Mouse (Mus musculus) adipocyte (in vitro differentiated cells): ENCODE data around the gene Sbf2.
"Not testable (repeated sequence)": the region's sequence is repeated elsewhere in the genome, so short reads cannot be mapped to it uniquely, and the experiment has no call there.

ENCODE experiments used
- DNase-seq: peaks from one replicate; pipeline ENCODE4 v3.0.0-alpha.2; 2016; ENCODE audit warnings: low spot score

Gene Sbf2

DNA sequence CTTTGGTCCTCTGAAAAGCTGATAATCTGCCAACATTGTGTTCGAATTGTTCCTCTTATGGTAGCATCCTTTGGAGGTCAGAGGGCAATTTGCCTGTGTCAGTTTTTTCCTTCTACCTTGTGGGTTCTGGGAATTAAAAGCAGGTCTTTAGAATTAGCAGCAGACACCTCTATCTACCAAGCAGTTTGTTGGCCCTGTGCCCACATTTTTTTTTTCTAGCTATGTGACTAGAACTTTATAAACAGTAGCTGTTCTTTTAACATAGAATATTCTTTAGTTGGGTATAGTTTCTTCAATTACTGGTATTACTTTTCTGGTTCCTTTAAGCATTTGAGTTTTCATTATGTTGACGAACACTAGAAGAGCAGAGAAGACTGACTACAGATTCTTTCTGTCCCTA, 223.1 kb downstream of the Sbf2 start:
- DNase-seq = peak; percentile 2

GRCm38 (mm10) chr7:110388889-110389288, 225.8 kb downstream of the Sbf2 start:
- DNase-seq = not testable (repeated sequence)

DNA sequence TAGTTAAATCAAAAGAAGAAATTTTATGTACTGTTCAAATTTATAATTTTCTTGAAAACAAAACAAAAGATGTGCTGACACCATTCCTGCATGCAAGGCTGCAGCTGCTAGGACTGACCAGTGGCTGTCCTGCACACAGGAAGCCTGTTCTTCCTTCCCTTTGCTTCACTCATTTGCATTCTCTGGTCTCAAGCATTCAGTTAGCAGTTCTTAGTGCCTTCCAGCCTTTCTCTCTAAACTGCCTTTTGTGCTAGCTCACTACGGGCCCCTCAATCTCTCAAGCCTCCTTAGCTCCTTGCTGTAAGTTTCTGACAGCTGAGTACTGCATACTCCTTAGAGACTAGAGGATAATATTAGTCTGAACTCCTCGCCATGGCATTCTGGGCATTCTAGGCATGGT, 227.2 kb downstream of the Sbf2 start:
- no peak for DNase-seq

DNA sequence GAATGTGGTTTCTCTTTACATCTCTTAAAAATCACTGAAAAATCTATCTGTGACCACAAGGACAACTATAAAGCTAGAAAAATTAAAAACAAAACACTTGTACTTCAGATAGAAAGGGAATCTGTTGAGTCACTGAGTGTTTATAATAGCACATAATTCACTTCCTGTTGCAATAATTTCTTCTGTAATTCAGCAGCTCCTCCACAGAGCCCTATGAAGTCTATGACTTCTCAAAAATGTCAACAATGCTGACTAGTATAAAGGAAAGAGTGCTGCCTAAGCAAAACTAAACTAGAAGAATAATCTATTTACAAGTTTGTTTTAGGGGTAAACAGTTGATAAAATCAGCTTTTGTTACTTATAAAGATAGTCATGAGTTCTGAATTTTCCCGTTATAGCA, 229.2 kb downstream of the Sbf2 start:
- no peak for DNase-seq

DNA sequence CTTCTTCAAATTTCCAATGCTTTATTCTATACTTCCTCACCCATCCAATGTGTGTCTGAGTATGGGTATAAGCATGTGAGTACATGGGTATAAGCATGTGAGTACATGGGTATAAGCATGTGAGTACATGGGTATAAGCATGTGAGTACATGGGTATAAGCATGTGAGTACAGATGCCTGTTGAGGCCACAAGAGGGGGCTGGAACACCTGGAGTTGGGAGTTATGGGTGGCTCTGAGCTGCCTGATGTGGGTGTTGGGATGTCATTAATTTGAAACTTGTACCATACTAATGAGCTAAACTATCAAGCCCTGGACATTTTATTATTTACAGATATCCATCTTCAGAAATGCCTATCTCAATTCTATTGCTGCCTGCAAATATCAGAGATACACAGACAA, 230.4 kb downstream of the Sbf2 start:
- DNase-seq = no peak

- no peak for DNase-seq
Observed at GRCm38 (mm10) chr7:110381625-110382024, 233.1 kb downstream of the Sbf2 start.

GRCm38 (mm10) chr7:110379335-110379914, 235.3 kb downstream of the Sbf2 start:
- no peak for DNase-seq

- no peak for DNase-seq
Observed at GRCm38 (mm10) chr7:110372529-110372928, 242.2 kb downstream of the Sbf2 start.

DNA sequence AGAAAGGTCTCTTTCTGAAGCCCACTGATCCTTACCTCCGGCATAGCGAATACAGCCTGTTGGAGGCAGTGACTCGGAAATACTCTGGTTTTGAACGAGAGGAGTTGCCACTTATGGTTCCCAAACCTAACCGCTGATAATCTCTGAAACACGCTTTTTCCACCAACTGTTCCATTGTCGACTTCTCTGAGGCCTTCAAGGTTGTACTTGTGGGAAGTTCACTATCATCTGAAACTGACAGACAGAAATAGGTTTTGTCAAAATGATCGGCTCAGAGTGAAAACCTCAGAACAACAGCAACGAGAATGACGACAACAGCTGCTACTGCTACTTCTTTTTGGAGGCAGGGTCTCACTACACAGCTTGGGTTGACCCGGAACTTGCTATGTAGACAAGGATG, 252.7 kb downstream of the Sbf2 start:
- DNase-seq = no peak

DNA sequence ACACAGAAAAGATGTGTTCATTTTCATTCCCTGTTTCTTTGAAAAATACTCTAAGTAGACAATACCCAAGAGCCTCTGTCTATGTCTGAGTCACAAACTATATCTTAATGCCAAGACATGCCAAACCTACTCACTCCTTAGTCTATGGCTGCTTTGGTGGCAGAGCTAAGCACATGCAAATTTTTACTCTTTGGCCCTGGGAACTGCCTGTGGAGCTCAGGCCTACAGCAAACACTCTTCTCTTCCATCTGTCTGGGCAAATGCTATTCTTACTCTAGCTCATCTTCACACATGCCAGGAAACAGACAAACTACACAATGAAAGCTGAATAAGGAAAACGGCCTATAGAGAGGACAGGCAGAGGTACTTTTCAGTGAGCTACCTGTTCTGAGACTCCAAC, 253.2 kb downstream of the Sbf2 start:
- DNase-seq = no peak

DNA sequence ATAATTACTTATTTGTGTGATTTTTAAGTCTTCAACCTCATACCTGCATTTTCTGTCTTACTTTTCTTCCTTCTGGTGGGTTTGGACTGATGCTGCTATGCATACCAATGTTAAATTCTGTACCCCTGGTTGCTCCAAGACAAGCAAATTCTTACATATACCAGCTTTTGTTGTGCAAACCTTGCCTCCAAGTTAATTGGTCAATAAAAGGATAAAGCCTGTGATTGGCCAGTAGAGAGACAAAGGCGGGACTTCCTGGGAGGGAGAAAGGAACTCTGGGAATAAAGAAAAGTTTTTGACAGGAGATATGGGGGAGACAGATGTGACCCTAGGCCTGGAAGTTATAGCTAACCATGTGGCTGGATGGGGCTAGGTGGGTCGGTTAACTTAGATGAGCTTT, 255.3 kb downstream of the Sbf2 start:
- no peak for DNase-seq

GRCm38 (mm10) chr7:110353971-110354370, 260.8 kb downstream of the Sbf2 start:
- no peak for DNase-seq

GRCm38 (mm10) chr7:110347250-110347649, 267.5 kb downstream of the Sbf2 start:
- DNase-seq = no peak

DNA sequence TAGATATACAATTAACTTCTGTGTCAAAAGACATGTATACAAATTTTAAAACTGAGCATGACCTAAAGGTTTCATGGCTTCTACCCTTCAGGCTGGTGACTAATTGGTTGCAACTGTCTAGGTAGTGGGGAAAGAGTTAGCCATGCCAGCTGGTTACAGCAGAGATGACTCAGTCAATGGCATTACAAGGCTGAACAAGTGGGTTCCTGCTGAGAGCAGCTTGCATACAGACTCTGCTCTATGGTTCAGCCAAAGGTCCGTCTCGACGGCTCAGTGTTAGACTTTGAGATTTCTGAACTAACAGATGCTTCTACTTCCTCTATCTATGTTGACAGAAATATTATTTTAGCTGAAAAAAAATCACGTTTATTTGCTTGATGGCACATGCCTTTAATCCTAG, 277.1 kb downstream of the Sbf2 start:
- DNase-seq = peak; percentile 46

GRCm38 (mm10) chr7:110325381-110326110, 289.2 kb downstream of the Sbf2 start:
- DNase-seq = no peak

DNA sequence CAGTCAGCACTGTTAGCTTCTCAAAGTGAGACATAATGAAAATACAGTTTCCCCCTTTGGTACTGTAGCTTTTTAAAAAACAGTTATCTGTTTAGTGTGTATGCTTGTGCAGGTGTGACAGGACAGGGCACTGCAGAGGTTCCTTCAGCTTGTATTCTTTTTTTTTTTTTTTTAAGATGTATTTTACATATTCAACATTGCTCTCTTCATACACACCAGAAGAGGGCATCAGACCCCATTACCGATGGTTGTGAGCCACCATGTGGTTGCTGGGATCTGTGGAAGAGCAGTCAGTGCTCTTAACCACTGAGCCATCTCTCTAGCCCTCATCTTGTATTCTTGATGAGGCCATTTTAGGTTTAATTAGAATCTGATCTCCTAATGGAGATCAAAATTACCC, 289.9 kb downstream of the Sbf2 start:
- no peak for DNase-seq

DNA sequence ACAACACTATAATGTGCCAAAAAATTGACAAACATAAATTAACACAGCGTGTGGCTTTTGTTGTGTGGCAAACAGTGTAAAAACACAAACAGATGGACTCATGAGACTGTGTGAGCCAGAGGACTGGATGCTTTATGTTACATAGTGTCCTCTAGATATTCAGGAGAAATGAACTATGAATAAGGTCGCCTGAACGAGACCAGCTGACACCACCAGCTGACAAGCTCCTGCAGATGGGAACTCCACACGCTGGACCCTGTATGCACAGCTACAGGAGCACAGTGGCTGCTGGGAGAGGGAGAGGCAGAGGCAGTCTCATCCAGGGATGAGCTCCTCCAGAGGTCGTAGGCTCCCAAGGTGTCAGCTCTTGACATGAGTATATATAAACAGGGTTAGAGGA, 293.6 kb downstream of the Sbf2 start:
- DNase-seq = no peak

DNA sequence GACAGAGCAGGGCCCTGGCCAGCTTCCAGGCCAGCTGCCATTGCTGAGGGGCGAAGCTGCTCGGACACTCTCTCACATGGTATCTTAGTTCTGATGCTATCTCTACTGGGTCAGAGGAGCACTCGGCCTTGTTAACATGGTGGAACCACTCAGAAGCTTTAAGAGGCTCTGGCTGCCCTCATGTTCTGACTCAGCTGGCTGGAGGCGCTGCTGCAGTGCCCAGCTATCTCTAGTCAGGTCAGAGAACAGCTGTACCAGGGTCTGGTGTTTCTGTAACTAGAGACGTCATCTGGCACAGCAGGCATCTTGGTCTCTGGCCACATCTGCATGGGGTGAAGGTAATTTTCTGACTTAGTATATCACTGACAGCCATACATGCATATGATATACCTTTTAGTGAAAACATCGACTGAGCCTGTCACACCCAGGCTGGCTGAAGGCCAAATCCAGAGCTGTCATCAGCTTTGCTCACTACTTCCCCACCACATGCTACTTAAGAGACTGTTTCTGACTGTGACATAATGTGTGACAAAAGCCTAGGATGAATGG, 295.7 kb downstream of the Sbf2 start:
- DNase-seq = no peak

GRCm38 (mm10) chr7:110317412-110317811, 297.3 kb downstream of the Sbf2 start:
- no peak for DNase-seq

DNA sequence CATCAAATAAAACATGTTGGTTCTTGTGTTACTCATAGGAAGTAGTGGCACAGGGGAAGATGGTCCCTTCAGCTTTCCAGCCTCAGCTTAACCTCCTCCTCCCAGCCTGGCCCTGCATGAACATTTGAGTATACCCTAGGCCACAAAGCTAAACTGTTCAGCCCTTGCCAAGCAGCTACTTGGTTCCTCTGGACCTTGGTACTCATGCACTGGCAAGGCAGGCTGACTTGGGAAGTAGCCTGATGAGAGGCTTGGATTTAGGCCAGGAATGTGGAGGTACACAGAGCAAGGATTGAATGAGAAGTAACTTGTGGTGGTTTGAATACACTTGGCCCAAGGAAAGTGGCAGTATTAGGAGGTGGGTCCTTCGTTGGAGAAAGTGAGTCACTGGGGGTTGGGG, 299.4 kb downstream of the Sbf2 start:
- no peak for DNase-seq

DNA sequence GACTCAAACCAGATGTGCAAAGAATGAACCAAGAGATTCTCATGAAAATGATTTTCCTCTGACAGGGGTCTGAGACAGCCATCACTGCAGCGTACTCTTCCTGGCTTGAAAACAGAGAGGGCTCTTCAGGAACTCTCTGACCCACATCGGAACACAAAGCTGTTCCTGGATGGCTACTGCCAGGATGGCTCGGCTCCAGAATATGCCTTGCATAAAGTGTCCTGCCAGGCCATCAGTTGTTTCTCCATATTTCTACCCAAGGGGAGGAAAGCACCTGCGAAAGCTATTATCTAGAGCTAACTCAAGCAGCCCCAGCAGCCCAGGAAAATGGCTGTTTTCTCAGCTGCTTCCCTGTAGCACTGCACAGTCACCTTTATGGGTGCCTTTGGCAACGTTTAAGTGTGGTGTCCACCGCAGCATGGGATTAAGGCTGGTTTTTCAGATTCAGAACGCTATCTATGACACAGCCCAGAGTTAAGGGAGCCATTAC, 300.3 kb downstream of the Sbf2 start:
- no peak for DNase-seq

DNA sequence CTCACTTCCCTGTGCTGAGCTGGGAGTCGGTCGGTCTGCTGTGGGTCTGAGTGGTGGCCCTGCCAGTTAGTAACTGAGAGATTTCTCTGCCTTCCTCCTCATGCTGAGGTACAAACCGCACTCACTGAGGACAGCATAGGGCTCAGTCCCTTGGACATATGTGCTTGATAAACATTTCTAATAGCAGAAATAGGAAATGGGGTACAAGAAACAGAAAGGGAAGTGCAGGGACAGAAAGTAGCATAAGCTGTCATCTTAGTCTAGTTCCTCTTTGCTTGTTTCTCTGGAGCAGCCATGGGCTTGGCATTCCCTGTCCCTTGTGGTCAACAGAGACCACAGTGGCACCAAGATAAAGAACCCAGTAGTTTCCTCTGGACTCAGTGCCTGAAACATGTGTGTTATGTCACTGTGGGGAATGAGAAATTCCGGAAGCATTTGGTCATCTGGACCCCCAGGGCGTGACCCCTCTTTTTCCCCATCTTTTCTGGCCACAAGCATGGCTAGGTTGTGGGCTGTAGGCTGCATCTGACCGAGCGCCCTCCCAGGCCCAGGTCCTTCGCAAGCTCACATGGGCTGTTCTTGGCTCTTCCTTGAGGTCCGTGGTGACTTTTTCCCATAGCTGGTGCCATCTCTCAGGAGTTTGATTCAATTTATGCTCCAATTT, 301.2 kb downstream of the Sbf2 start:
- no peak for DNase-seq

GRCm38 (mm10) chr7:110309246-110309645, 305.5 kb downstream of the Sbf2 start:
- DNase-seq = no peak
